Mouse (Mus musculus): ENCODE results near the gene Cr1l.

Cr1l gene

DNA sequence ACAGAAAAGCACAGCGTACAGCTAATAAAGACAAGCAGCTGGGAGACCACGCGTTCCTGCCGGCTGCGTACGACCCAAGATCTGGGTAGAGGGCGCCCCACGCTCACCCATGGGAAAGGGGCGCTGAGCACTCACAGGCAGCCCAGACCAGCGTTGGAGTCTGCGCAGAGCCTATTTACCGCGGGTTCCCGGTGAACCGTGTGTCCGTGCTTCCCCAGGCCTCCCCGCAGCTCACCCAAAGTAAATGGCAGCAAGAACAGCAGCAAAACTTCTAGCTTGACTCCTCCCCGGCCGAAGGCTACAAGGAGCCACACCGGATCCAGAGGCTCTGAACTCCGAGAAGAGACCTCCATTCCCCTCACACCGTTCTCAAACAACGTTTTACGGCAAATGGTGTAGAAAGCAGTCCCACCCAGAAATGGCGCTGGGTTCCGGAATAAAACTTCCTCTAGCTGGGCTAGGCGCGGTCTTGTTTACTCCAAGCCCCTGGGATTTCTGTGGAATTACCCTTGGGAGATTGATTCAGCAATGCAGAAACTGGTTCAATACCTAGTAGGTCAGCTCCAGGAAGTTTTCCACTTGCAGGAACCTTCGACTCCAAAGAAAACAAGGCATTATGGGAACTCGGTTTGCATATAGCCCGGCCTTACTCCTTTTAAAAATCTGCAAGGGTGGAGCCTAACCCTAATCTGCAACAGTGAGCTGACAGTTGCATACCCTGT is at the start of gene Cr1l:
TSS of gene Cr1l (minus strand) at position 634 of the 722 bp plus-strand sequence.
- peak; percentile 88 for DNase-seq

DNA sequence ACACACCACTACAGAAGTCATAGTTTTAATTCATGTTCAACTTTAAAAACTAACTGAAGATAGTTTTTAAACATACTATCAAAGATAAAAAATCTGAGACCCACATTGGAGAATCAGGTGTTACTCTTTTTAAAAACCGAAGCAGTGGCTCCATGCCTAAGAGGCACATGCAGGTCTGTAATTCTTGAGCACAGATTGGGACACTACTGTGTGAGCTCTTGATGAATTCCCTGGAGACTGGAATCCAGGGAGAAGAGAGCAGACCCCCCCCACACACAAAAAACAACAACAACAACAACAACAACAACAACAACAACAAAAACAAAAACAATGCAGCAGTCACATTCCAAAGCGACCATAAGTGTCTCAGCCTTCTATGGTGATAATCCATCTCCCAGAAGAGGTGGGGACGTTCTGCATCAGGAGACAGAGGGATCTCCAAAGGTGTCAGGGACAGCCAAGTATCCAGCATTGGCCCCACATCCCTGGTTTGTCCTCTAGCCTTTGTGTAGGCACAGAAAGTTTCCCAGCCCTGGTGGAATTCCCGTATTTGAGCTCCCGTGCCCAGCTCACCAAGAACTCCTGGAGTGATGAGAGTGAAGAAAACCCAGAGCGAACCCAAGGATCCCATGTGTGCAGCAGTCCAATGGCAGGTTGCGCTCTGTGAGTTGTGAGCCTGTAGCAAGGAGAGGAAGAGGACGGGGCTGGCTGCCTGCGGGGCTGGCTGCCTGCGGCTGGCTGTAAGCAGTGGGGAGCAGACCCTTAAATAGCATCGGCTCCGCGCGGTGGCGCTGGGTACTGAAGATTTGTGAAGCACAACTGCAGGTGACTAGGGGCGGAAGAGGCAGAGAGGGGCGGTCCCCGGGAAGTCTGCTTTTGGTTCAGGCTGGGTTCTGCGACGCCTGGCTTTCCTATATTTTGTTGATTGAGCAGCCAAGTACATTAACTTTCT is 44.9 kb upstream of the Cr1l start, which contains the start of gene Cr2:
TSS of gene Cr2 (minus strand) at position 737 of the 952 bp plus-strand sequence.
- peak; percentile 27 for DNase-seq

DNA sequence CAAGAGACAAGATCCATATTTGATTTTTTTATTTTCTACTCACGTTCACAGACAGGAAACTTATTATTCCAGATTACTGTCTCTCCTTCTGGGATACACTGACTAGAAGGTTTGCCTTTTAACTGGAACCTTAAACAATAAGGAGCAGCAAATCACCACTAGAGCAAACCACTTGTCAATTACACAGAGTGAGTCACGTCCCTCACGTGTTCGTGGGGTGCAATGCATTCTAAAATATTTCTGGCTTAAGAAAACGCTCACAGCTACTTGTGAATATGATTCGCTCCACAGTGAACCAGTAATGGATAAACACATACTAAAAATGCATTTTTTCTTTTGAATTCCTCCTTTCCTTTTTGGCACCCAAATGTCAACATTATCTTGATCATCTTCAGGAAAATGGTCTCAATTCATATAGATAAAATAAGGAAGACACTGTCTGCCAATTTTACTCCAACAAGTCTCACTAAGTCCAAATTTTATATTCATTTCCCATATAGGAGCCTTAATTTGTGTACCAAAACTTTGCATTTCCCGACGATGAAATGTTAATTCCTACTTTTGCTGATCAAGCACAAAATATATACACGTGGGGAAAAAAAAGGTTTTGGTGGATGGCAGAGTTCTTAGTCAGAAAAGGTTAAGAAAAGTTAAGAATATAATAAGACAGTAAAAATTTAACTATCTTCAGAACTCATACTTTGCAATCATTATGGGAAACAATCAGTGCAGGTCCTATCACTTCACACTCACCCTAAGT is 33.8 kb upstream of the Cr1l start:
- no peak for DNase-seq

DNA sequence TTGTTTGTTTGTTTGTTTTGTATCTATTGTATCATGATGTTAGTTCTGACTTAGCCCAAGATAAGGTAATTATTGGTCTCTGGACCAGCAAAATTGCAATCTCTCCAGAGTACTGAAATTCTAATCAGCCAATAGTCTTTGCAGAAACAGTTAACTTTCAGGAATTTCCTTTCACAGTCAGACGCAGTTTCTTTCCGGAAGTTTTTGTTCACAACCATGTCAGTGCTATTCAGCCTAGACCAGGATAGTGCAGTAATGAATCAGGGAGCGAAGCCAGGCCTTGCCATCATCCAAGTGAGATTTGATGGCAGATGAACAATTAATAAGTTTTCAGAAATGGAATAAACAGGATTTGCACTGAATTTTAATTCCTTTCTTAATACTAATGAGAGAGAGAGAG is 684 bp upstream of the Cr1l start:
- DNase-seq: no peak

DNA sequence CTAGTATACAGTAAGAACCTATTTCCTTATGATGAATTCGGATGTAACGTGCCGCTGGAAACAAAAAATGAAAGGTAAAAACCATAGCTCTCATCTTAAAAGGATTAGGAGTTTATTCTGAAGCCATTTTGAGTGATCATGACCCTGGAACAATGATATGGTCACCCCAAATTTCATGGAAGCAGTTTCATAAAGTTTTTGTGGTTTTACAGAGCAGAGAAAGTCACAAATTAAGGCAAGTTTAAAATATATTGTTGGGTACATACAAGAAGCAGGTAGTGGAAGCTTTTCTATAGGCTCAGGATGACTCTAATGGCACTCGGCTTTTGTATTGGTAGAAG is 259 bp upstream of the Cr1l start:
- no peak for DNase-seq

DNA sequence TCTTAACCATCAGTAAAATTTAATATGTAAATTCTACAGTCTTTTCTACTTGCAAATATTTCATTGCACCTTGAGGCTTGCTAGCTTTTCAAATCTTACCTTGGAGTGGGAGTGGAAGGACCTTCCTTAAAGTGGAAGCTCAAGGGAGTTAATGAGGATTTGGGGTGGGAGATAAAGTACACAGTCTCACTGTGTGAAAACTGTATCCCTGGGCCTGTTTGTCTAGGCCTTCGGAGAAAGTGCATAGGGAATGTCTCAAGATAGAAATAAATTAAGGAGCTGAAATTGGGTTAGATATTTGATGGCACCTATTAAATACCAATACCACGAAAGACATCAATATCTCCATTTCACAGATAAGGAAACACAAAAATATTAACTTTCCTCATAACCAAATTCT is 907 bp downstream of the Cr1l start:
- no peak for DNase-seq

DNA sequence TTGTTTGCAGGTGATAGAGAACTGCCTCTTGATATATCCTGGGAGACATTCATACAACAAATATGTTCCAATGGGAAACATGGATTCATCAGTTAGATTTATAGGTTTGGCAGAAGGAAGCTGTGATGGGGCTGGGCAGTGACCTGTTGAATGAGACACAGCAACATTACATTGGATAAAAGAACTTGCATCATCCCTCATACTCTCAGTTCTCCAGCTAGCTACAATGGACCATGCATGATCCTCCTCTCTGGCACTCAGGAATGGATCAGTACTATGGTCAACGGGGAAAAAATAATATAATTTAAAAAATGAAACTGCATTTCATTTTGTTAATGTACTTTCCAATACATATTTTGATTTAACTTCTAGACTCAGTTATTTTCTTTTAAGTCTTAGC is 1.5 kb downstream of the Cr1l start:
- DNase-seq: no peak

DNA sequence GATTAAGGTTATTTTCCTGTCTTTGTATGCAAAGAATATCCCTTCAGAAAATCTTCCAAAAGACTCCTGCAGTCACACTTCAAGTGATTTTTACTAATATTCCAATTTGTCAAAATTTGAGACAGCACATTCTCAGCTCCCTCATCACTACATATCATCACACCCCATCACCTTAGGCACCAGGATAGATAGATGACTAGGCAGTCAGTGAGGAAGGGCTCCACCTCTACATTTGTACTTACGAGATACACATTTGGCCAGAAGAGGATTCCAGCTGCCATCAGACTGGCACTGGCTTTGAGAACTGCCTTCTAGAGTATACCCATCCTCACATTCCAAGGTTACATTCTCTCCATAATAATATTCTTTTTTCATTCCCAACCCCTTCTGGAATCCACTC is 17.0 kb downstream of the Cr1l start:
- DNase-seq: no peak

DNA sequence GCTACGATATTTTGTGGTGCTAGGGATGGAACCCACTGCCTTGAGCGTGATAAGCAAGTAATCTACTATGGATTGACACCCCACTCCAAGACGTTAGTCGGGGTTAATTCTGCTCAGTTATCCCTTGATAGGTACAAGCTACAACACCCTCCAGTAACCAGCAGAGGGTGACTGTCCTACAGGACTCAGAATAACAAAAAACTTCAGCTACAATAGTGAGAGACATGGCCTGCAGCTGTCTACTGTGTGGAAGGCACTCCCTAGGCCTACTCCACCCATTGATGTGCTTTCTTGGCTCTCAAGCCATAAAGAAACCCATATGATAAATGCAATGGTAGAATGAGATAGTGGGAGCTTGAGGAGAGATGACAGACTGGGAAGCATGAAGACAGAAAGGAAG is 17.8 kb downstream of the Cr1l start:
- no peak for DNase-seq

DNA sequence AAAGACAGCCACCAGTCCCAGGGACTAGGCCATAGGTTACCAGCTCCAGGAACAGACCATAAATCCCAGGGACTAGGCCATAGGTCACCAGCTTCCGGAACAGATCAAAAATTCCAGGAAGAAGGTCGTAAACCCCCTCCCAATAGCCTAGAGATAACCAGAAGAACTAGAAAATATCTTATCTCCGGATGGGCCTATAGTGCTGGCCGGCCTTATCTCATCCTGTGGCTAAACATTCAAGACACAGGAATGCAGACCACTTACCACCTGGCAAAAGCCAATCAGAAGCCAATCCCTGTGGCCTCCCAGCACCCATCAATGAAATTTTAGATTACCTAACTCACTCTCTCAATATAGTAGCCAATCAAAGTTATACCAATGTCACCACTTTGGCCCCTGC is 30.7 kb downstream of the Cr1l start:
- no peak for DNase-seq

DNA sequence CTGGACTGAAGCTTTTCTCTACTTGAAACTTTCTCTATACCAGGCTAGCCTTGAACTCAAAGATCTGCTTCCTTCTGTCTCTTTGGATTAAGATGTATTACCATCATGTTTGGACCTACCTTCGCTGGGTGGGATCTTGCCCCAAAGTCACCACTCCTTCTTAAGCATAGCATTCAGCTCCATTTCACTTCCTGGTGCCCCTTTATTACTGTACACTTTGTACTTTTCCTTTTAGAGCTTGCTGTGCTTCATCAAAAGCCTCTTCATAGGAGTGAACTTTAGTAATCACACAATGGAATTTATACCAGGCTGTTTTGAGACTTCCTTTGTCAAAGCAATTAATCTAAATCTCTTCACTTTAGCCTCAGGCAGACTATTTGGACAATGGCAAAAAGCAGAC is 33.4 kb downstream of the Cr1l start:
- no peak for DNase-seq

DNA sequence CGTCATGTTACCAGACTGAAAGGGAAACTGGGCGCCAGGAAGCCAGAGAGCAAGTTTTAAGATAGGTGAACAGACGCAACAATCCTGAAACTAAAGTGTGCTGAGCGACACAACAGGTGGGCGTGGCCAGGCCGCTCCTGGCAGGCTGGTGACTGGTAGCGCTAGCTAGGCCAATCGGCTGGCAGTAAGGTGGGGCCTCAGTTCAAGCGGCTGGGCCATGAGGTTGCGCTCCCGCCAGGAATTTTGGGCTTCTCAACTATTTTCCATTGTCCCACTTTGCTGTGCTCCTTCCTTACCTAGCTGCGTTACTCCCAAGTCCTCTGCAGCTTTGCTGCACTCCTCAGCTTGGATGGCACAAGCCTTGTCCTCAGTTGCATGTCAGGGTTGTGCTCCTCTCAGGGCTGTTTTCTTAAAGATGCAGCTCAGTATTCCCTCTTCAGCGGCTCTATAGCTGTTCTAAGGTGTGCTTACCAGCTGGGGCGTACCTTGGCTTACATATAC is 39.1 kb downstream of the Cr1l start, which contains the start of gene Cd46:
TSS of gene Cd46 (minus strand) at position 30 of the 501 bp plus-strand sequence.
- DNase-seq: peak; percentile 83

DNA sequence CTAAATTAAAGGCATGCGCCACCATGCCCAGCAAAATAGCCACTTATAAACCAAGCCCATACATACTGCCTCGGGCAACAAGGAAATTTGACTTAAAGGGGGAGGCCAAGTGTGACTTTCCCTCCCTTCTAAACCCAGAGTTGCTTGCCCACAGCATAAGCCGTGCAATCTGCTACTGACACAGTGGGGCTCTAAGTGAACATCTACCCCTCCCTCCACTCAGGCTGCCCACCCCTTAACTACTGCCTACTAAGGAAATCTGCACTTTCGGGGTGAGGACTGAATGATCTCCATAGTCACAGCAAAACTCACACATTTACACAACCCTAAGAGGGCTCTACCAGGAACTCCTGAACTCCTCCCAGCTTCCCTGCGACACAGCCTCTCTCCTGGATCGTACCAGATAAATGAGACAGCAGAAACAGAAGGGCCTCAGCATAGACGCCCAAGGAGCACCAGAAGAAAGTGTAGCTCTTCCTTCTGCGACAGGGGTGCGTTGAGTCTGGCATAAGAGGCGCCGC is 39.6 kb downstream of the Cr1l start:
- no peak for DNase-seq

DNA sequence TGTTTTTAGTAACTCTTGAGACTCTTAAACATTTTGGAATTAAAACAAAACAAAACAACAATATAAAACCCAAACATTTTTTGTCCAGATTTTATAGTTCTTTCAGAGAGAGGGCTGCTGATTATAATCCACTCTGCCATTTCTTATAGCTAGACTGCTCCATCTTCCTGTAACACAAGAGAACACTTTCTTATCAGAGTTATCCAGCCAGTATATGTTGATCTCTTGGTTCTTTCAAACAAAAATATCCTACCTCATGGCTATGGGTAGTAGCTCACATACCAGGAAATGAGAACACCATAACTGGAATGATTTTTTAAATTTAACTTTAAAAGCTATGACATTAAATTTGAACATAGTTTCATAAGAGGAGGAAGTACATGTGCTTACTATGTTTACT is 49.2 kb downstream of the Cr1l start:
- no peak for DNase-seq

Measured in kidney, adult 11 months (tissue).